Mouse (Mus musculus) ovary, postnatal 36 days (tissue): Measurements from ENCODE around the gene E130208F15Rik.

ENCODE experiments used
- DNase-seq: peaks from one replicate; pipeline ENCODE4 v3.0.0; 2022; ENCODE audit warnings: low spot score, mixed read lengths

Gene E130208F15Rik

GRCm38 (mm10) chr7:30321539-30322284 lies at the start of gene E130208F15Rik:
Gene E130208F15Rik (plus strand): TSS chr7:30321740.
- DNase-seq: peak; percentile 55

- no peak for DNase-seq
Observed at GRCm38 (mm10) chr7:30274383-30274782, 47.2 kb upstream of the E130208F15Rik start.

GRCm38 (mm10) chr7:30278911-30279310 lies 42.6 kb upstream of the E130208F15Rik start:
- no peak for DNase-seq

- DNase-seq: no peak
Observed at GRCm38 (mm10) chr7:30279536-30279935, 42.0 kb upstream of the E130208F15Rik start.

- peak; percentile 90 for DNase-seq
Observed at GRCm38 (mm10) chr7:30279951-30280669, 41.4 kb upstream of the E130208F15Rik start, which contains the start of the genes Thap8 and Wdr62. Gene Thap8 (plus strand): TSS chr7:30280094. Gene Wdr62 (minus strand): TSS chr7:30280419.

GRCm38 (mm10) chr7:30280670-30281138 lies 40.8 kb upstream of the E130208F15Rik start:
- DNase-seq: peak; percentile 79

GRCm38 (mm10) chr7:30281522-30281921 lies 40.0 kb upstream of the E130208F15Rik start:
- no peak for DNase-seq

- DNase-seq: no peak
Observed at GRCm38 (mm10) chr7:30282740-30283139, 38.8 kb upstream of the E130208F15Rik start.

GRCm38 (mm10) chr7:30286701-30287410 lies 34.7 kb upstream of the E130208F15Rik start:
- DNase-seq: no peak

GRCm38 (mm10) chr7:30288046-30288445 lies 33.5 kb upstream of the E130208F15Rik start:
- DNase-seq: no peak

GRCm38 (mm10) chr7:30289071-30289713 lies 32.3 kb upstream of the E130208F15Rik start:
- DNase-seq: no peak

- DNase-seq: no peak
Observed at GRCm38 (mm10) chr7:30289714-30290399, 31.7 kb upstream of the E130208F15Rik start.

- DNase-seq: peak; percentile 75
Observed at GRCm38 (mm10) chr7:30291215-30292131, 30.1 kb upstream of the E130208F15Rik start, which contains the start of gene Clip3. Gene Clip3 (plus strand): TSS chr7:30291728.

- DNase-seq: peak; percentile 32
Observed at GRCm38 (mm10) chr7:30293795-30294194, 27.7 kb upstream of the E130208F15Rik start.

GRCm38 (mm10) chr7:30294296-30294695 lies 27.2 kb upstream of the E130208F15Rik start:
- no peak for DNase-seq

GRCm38 (mm10) chr7:30295103-30295502 lies 26.4 kb upstream of the E130208F15Rik start:
- DNase-seq: peak; percentile 55

- no peak for DNase-seq
Observed at GRCm38 (mm10) chr7:30296816-30297215, 24.7 kb upstream of the E130208F15Rik start.

- DNase-seq: no peak
Observed at GRCm38 (mm10) chr7:30297266-30297665, 24.3 kb upstream of the E130208F15Rik start.

GRCm38 (mm10) chr7:30300914-30301313 lies 20.6 kb upstream of the E130208F15Rik start:
- DNase-seq: no peak
